Mouse (Mus musculus) stomach, postnatal 0 days (tissue): ENCODE data around the gene Surf6.

Source experiments
- CTCF ChIP-seq: IDR thresholded peaks from 2 replicates; pipeline ENCODE4 v1.5.1; 2016; ENCODE audit warnings: antibody characterized with exemption, low read depth, mild to moderate bottlenecking, moderate library complexity
- EP300 ChIP-seq: optimal IDR thresholded peaks from 2 replicates; pipeline ENCODE3; 2016; ENCODE audit warnings: antibody characterized with exemption

- TF ChIP-seq CTCF (no peak), EP300 (no peak)
Observed at GRCm38 (mm10) chr2:26912253-26912770, 9.6 kb upstream of the Surf6 start.
